Mouse (Mus musculus): ENCODE data around the gene Etnk2. TPM values are rescaled to one million over a fixed set of nuclear protein-coding genes. Genes with fewer than 3 reads are reported as not detected.

The Etnk2 gene
- total RNA-seq, 2 experiments from 2014 or later = not detected

DNA sequence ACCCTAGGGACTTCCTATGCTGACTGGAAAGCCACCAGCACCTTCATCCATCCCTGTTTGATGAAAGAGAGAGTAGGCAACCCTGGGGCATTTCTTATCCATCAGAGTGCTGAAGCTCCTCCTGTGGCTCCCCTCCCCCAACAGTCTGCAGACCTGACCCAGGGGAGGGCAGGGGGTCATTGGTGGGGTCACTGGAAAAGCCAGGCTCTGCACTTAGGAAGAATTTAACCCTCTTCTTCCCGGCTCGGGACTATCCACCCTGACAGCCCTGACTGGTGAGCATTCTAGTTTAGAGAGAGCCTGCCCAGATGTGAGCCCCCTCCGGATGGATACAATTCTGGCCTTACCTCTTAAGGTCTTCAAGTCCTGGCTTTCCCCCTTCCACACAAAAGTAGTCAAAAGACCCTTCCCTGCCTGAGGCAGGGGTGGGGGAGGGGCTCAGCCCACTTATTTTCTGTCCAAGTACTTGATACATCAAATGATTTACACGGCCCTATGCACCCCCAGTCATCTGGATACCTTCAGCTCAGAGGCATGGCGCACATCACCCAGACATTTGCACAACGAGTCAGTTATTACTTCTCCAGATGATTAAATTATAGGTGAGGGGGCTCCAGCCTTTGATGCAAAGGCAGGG, 45.6 kb downstream of the Etnk2 start:
- no peak for ATAC-seq (replicated peaks; ENCODE audit: low FRiP score, poor library complexity, severe bottlenecking)

DNA sequence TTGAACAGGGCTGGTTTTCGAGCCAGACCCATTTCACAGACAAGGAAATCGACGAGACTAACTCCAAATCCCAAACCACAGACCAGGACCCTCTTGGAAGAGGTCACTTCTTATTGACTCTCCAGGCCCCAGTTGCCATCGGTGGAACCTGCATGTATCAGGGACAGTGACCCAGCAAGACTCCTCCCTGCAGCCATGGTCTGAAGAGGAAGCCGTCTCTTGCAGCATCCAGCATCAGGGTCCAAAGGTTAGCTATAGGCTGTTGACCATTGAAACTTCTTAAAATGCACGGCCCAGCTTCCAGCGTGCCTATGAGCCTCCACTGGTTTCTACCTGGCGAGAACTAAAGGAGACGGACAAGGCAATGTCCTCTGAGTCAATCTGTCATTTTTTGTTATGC, 46.4 kb downstream of the Etnk2 start:
- no peak for ATAC-seq (replicated peaks; ENCODE audit: low FRiP score, poor library complexity, severe bottlenecking)

DNA sequence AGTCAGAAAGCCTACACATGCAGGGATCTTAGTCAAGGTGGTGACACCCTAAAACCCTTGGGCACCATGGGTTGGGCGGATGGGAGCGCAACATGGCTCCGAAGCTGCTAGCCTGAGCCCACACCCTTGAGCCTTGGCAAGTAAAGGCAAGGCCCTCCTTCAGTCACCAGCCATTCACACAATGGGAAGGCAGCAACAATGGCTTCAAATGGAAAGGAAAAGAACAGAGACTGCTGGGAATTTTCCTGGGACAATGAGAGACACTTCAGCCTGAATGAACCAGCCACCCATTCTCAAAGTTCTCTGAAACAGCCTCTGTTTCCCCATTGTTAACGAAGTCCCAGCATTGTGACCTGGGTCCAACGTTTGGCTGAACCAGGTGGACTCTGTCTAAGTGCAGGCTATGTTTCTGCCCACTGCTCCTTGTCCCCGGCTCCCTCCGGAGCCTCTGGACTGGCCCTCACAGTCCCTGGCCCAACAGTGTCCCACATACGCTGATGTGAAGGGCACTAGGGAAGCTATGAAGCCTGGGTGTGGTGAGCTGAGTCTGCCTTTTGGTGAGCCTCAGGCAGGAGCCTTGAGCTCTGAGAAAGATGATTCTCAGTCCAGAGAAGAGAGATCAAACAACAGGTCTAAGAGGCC, 48.3 kb downstream of the Etnk2 start:
- no peak for ATAC-seq (replicated peaks; ENCODE audit: low FRiP score, poor library complexity, severe bottlenecking)

DNA sequence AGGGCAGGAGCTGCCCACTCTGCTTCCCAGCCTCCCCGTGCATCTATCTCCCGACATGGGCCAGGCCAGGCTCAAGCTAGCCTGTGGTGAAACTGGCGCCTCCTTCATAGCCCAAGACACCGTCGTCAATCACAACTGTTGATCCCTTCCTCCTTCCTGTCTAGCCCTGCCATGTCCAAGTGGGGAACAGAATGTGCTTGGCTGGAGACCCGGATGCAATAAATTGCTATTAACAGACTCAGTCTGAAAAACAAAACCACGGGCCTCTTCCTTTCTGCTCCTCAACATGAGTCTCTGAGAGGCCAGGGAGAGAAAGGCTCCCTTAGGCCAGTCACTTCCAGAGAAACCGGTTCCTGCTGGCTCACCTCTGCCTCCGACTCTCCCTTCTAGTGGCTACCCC, 49.6 kb downstream of the Etnk2 start:
- ATAC-seq (replicated peaks; ENCODE audit: low FRiP score, poor library complexity, severe bottlenecking) = no peak

DNA sequence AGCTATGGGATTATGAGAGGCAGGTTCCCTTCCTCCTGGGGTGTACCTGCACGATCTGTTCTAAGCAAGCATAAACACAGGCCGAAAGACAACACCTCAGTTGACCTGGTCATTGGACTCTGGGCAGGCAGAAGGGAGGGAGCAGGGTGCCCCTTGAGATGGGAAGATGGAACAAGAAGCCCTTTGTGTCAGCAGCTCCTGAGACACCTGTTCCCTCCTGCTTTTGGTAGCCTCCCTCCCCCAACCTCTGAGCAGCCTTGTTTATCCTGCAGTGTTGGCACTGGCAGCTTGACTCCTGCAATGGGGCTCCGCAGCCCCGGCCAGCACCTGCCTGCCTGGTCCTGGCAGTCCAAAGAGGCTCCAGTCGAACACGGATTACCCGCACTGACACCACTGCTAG, 51.7 kb downstream of the Etnk2 start:
- no peak for ATAC-seq (replicated peaks; ENCODE audit: low FRiP score, poor library complexity, severe bottlenecking)

DNA sequence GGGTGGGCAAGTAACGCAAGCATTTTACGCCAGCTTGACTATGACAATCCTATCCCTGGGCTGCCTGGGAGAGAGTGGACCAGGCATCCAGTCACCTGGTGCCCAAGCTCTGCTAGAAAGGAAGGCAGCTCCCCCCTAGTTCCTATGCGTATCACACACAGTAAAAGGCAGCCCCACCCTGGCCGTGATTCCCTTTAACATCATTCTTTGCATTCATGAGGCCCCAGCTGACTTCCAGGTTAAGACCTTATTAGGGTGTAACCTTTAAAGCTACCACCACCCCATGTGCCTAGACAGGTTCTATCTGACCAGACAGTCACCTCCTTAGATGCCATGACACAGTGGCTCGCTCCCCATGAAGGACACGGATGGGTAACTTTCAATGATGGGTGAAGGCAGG, 52.1 kb downstream of the Etnk2 start:
- ATAC-seq (replicated peaks; ENCODE audit: low FRiP score, poor library complexity, severe bottlenecking) = no peak

DNA sequence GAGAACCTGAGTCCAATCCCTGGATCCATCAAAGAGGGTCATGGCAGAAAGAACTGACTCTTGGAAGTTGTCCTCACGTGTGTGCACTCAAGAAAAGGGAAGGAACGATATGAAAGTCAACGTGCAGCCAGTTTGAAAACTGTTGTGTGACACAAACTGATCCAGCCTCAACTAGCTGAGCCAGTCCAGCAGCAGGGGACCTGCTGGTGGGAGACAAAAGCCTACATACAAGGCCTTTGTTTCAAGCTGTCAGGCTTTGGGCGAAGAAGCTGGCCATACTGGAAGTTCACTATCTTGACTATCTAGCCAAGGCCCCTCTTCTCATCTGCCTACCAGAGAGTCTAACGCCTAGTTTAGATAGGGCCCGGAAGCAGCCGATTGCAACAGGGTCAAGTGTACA, 53.1 kb downstream of the Etnk2 start:
- no peak for ATAC-seq (replicated peaks; ENCODE audit: low FRiP score, poor library complexity, severe bottlenecking)

DNA sequence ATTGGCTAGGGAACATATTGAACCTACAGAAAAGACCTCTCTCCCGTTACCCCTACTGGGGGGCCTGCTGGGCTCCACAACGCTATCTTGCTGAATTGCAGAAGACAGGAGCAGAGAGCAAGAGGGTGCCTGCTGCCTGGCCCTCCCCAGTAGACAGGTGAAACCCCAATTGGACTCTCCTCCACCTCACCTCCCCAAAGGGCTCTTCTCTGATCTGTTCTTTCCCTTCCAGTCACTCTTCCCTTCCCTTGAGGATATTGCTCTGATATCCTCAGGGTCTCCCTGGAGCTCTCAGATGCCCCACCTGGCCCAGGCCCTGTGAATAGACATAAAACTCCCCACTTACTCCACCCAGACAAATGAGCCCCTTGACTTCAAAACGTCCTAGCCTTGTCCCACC, 53.7 kb downstream of the Etnk2 start:
- no peak for ATAC-seq (replicated peaks; ENCODE audit: low FRiP score, poor library complexity, severe bottlenecking)

DNA sequence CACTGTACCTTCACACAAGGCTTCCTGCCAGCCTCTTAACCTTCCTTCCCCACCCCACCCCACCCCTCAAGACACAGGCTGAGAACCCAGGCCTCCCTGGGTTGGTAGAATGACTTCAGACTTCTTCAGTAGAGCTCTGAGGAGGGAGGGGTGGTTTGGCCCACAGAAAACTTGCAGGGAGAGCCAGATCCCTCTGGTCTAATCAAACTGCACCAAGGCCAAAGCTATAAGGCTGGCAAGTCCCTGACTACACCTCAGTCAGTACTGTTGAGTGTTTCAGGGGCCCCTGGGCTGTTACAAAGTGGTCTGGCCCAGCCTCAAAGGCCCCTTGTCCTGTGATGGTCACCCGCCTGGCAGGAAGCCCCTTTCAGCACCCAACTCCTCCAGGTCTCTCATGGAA, 54.2 kb downstream of the Etnk2 start:
- no peak for ATAC-seq (replicated peaks; ENCODE audit: low FRiP score, poor library complexity, severe bottlenecking)

DNA sequence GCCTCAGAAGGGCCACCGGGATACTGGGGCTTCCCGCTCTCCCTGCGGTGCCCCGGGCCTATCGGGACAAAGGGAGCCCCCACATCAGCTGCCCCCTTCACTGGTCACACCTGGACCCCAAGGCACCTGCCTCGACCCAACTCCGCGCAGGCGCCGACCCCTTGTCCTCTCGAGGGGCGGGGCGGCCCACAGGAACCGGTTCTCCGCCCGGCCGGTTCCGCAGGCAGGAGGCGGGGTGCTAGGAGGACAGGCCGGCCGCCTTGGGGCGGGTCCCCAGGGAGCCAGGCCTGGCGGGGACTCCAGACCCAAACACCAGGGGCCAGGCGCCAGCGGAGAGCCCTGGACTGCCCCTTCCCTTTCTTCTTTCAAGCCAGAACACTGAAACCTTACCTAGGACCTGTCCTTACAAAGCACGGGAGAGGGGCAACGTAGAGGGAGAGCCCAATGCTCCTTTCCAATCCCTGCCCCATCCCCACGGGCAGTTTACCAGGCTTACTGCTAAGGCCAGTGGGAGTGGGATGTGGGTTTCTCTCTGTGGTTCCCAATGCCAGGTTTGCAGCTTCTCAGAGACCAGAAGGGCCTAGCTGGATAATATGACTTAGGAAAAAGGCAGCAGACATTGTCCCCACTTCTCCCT, 54.9 kb downstream of the Etnk2 start:
- ATAC-seq (replicated peaks; ENCODE audit: low FRiP score, poor library complexity, severe bottlenecking) = no peak

DNA sequence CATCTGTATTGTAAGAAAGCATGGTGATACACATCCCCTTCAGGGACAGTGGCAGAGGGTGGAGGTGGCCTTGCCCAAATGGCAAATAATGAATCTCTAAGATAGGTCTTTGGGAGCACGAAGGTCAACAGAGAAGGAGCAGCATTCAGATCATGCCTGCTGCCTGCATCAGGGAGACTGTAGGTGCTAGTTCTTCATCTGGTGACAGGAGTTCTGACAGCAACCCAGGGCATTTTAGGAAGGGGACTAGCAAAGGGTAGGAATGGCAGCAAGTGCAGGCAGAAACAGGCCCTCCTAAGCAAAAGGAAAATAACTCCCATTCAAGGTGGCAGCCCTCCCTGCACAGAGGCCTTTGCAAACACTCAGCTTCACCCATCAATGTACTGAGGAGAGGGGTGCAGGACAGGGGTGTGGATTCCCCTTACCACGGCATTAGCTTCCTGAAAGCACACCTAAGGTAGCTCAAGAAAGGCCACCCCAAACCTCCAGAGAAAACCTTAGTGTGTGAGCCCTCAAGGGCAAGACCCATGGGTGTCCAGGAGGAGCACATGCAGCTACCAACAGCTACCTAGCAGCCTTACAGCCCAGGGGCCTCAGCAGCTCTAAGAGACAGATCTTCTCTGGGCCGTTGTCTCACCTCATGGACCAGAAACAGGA, 55.9 kb downstream of the Etnk2 start:
- no peak for ATAC-seq (replicated peaks; ENCODE audit: low FRiP score, poor library complexity, severe bottlenecking)

DNA sequence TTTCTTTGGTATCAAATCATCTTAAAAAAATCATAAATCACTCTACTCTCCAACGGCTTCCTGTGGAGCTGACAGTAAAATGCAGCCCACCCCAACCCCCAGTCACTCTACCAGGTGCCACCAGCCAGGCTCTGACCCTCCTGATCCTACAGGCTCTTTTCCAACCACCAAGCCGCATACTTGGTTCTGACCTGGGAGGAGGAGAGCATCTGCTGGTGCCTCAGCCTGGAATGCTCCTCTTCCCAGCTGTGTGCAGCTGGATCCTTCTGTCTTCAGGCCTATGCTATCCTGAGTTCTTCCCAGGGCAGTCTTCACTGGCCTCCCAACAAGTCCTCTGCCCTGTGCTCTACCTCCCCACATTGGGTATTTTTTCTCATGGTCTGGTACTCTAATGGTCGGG, 57.1 kb downstream of the Etnk2 start:
- ATAC-seq (replicated peaks; ENCODE audit: low FRiP score, poor library complexity, severe bottlenecking) = no peak

DNA sequence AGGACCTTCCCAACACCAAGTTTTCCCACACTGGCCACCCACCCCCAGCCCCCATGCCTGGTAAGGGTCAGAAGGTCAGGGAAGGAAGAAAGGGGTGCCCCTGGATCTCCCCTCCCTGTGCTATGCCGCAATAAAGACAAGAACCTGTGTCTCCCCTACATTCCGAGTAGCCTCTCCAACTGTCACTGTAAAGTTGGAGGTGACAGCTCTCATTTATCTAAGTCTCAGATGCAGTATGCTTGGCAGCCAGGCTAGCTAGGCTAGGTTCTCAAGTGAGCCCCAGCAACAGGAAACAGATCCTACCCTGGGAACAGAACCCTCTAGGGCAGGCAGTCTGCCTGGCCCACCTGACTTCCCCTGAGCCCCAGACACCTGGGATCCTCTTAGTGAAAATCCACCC, 57.7 kb downstream of the Etnk2 start:
- no peak for ATAC-seq (replicated peaks; ENCODE audit: low FRiP score, poor library complexity, severe bottlenecking)

DNA sequence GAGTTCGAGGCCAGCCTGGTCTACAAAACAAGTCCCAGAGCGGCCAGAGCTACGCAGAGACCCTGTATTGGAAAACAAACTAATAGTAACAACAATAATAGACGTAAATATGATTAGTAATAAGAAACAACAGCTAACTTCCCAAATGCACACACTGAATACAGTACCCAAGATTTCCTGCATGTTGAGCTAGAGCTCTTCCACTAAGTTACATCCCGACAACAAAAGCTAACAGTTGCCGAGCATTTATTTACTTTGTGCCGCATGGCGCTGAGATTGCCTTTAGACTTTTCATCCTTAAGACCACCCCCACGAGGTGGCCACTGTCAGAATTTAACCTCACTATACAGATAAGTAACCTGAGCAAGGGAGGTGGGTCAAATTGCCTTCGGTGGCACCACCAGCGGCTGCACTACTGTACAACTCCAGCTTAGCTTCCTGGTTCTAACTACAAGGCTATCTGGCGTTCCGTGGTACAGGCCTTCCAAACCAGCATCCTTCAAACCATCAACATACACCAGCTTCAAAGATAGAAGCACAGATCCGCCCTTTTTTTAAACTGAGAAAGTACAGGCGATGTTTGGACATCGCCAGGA, 58.7 kb downstream of the Etnk2 start:
- ATAC-seq (replicated peaks; ENCODE audit: low FRiP score, poor library complexity, severe bottlenecking) = no peak

DNA sequence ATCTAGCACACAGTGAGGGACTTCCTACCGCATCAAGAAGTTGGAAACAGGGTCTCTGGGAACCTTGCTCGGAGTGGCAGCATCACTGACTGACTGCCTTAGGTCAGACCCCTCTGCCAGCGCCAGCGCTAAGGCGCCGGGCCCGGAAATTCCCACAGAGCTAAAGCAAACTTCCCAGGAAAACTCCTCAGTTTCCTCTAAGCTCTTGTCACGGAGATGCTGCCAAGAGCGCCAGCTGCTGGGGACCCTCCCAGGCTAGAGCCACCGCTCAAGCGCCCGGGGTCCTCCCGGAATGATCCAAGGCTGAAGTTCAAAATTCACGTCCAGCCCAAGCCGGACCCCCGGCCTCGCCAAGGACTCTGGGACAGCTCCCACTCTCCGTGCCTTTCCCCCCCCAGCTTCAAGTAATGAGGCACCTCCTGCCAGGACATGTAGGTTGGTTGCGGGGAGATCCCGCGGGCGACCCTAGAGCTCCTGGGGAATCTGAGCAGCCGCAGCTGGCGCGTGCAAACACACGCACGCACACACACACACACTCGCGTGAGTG, 59.3 kb downstream of the Etnk2 start:
- no peak for ATAC-seq (replicated peaks; ENCODE audit: low FRiP score, poor library complexity, severe bottlenecking)

DNA sequence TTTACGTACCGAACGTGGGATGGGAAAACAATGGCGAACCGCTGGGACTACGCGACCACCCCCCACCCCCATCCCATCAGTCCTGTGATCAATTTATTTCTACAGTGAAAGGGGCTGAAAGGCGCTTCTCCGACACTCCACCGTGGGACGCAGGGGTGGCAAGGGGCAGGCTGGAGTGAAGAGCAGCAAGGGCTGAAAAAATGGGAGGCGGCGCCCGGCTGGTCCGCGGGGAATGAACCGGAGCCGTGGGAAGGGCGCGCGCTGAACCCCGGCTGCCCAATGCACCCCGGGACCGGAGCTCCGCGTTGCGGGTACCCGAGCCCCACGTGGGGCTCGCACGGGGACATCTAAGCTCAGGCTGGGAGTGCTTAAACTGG, 59.8 kb downstream of the Etnk2 start:
- no peak for ATAC-seq (replicated peaks; ENCODE audit: low FRiP score, poor library complexity, severe bottlenecking)

DNA sequence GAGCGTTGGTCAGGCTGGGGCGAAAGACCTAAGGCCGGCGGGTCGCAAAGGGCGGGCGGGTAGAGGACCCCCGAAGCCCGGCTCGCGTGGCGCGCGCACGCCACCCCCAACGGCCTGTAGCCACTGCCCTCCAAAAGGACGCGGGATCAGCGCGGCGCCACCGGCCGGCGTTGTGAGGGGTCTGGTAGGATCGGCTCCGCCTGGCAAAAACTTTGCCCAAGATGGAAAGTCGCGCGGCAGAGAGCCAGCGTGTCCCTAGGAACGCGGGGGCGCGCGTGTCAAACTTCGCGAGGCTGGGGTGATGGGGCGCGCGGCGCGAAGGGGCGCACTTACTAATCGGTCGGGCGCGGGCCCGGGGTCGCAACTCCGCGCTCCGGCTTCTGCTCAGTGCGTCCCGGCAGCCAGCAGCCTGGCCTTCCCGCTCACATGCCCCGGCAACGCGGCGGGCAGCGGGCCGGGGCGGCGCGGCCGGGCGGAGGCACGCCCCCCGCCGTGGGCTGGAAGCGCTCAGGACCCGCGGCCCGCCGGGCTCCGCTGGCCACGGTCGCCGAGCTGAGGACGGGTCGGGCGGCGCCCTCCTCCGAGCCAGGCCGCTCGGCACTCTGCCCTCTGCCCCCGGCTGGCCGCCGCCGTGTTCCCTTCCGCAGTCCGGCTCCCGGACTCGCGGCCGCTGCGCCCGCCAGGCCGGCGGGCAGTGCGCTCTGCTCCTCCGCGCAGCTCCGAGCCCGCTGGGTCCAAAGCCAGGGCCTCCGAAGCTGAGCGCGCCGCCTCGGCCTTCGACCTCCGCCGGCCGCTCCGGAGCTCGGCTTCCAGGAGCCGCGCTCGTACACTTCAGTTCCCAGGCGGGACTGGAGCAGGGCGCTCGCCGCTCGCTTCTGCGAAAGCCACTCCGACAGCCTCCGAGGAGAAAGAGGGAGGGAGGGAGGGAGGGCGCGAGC, 60.4 kb downstream of the Etnk2 start, which contains the start of gene Sox13:
Gene Sox13 (minus strand): TSS at position 835 of the 938 bp plus-strand sequence.
- no peak for ATAC-seq (replicated peaks; ENCODE audit: low FRiP score, poor library complexity, severe bottlenecking)

DNA sequence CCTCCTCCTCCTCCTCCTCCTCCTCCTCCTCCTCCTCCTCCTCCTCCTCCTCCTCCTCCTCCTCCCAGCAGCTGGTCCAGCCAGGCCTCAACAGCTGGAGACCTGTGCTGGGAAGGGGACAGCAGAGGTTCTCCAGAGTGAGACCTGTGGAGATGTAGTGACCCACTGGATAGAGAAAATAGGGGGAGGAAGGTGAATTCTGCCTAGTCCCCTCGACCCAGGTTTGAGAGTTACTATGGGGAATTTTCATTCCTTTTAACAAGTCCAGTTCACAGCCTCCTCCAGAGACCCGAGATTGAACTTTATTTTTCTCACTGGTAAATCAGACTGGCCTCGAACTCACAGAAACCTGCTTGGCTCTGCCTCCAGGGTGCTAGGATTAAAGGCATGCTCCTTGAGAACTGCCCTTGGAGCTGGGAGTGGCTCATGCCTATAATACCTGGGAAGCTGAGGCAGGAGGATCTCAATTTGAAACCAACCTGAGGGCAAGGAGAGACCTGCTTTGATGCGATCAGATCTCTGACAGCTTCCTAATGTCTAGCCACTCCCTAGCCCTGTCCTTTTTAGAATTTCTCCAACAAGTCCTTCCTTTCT, 61.3 kb downstream of the Etnk2 start:
- no peak for ATAC-seq (replicated peaks; ENCODE audit: low FRiP score, poor library complexity, severe bottlenecking)

Measured in erythroblast, adult 5-6 weeks (primary cell).